Mouse (Mus musculus) mouse embryonic stem cell (cell line): Measurements from ENCODE around the gene Cog1.

Source experiments
- in situ Hi-C, 2 experiments: fragments of 300-500 bp; cut with MboI; formaldehyde crosslinking; loops; 1 replicate in 1 of 2; 3 replicates in 1 of 2; pipeline ENCODE4 v1.14.3; 2019 to 2020; ENCODE audit warnings: low sequenced_read_pairs in 2 of 2, low pct_unique_long_range_greater_than_20kb in 1 of 2, mixed read lengths in 1 of 2; ENCODE audit not compliant: unreplicated experiment in 1 of 2

The Cog1 gene

DNA sequence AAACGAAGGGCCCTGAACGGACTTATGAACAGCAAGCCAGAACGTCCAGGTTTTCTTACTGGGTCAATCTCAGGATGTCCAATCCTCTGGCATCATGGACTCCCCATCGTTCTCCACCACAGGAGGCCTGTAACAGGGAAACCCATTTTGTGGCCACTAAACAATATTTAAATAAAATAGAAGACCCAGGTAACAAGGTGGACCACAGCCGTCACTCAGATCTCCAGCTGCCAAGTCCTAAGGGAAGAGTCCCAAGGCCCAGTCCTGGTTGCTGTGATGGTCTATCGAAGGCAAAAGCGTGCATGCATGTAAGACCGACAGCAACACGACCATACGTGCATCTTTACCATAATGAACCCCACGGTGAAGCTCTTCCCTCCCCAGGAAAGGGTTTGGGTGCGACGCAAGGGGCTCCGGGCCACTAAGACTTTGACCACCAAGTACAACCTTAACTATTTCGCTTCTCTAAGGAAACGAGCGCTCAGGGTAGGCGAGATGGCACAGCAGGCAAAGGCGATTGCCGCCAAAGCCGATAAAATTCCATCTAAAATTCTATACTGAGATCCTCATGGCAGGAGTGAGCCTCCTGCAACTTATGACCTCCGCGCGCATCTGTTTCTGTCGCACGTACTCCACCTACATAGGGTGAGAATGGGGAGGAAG is at the start of gene Cog1:
Cog1 (plus strand) TSS at position 480 of the 663 bp plus-strand sequence.
- in situ Hi-C loops: loop anchor here (10.0 to 25.0 kb wide), 2 partner anchors 166 to 362 kb away; no protein-coding TSS in a partner anchor

DNA sequence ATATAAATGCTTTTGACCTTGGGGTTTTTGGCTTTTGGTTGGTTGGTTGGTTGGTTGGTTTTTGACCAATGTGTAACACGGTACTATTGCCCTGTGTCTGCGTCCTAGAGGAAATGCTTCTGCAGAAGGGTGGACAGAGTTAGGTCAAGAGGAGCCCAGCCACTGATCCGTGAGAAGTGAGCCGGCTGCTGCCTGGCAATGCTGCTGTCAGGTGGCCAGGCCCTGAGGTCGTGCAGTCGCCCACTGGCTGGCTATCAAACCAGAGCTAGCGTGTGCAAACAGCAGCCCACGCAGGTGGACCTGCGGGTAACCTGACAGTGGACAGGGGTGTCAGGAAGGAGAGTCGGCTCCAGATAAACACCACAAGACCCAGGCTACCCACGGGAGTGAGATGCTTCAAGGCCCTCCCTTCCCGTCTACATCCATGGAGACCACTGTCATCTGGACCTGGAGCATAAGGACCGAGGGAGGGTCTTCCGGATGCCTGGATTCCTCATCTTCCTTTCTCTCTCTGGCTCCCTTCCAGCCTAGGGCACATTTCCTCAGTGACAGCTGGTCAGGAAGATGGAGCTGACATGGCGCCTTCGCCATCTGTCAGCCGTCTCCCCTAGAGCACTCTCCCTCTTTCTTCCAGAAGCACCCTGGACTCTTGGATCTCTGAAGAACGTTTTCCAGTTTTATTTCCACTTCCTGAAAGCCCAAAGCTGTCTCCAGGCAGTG is 48.3 kb upstream of the Cog1 start:
- in situ Hi-C loops: loop anchor here (10.0 kb wide), 1 partner anchor 96 kb away; no protein-coding TSS in a partner anchor

DNA sequence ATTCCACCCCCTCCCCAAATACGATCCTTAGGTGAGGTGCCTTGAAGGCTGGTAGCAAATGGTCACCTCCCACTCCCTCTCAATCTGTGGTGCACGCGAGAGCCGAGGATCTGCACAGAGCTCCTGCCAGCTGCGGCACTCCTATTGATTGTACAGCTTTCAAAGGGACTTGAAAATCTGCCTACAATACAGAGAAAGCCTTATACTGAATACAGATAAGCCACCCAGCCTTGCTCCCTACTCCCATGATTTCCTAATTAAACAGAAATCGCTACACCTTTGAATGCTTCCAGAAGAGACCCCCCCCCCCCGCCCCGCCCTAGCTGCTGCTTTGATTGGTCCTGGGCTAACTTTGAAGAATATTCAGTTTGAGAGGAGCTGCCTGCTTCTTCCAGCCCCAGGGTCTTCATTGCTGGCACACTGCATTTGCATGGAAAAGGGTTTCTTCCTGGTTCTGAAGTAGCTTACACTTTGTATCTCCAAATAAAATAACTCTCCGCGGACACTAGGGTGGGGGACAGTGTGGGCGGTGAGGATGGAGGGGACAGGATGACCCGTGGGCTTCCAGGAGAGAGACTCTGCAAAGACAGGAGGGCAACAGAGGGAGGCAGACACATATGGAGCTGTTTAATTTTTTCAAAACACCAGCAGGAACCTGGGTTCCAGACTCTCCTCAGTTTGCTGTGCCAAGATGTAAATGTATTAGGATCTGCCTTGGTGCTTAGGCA is 47.2 kb upstream of the Cog1 start:
- in situ Hi-C loops: loop anchor here (10.0 kb wide), 1 partner anchor 97 kb away; no protein-coding TSS in a partner anchor

DNA sequence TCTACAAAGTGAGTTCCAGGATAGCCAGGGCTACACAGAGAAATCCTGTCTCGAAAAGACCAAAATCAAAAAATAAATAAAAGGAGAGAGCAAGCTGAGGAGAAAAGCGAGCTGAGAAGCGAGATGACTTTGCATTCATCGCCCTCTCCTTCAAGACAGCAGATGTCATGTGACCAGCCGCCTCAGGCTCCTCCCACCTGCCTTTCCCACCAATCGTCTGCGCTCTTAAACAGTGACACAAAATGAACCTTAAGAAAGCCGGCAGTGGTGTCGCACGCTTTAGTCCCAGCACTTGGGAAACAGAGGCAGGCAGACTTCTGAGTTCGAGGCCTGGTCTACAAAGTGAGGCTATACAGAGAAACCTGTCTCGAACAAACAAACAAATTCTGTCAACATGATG is 41.4 kb upstream of the Cog1 start:
- in situ Hi-C loops: loop anchor here (10.0 kb wide), 1 partner anchor 103 kb away; no protein-coding TSS in a partner anchor

DNA sequence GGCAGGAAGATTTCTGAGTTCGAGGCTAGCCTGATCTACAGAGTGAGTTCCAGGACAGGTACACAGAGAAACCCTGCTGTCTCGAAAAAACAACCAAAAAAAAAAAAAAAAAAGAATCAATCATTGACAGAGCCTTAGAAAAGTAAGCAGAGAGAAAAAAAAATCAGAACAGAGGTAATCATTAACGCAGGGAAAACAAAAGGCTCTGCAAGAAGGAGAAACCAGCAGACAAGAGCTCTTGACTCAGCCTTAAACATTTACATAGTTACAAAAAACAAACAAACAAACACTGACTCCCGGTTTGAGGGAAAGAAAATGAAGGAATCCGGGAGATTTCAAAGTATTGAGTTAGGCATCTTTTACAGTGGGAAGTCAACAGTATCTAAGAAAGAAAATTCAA is 39.4 kb upstream of the Cog1 start:
- in situ Hi-C loops: loop anchor here (10.0 kb wide), 1 partner anchor 105 kb away; no protein-coding TSS in a partner anchor

DNA sequence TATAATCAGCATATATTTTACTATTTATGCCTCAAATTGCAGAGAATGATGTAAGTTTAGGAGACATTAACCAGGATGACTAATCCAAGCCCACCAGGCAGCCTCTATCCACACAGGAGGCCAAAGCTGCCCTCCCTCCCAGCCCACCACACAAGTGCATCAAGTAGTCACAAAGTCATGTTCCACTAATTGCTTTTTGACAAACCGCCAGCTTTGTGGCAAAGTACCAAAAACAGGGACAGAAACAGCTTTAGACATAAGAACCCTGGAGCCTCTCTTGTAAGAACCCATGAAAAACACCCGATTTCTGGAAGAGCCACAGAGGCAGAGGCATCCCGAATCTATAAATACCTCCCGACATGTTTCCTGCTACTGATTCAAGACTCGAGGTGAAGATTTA is 38.7 kb upstream of the Cog1 start:
- in situ Hi-C loops: no loop called here

DNA sequence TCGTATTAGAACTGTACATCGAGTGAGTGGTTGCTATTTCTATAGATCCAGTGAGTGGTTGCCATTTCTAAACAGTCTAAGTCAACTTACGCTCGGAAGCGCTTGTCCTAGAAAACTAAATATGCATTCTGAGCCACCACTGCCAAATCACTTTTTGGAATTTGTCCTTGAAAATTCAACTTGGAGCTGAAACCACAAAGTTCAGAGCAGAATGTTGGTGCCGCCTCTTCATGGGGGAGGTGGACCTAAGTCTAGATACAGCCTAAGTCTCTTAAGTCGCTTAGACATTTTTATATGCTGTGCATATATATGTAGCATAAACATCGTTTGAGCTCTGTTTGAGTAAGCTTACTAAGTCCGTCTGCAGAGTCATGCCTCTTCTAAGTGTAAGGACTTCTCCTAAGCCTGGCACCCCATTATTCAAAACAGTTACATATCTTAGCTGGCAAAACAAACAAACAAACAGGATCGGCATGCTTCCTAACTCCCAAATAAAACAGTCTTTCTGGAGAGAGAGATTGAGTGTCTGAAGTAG is 37.8 kb upstream of the Cog1 start:
- in situ Hi-C loops: no loop called here

DNA sequence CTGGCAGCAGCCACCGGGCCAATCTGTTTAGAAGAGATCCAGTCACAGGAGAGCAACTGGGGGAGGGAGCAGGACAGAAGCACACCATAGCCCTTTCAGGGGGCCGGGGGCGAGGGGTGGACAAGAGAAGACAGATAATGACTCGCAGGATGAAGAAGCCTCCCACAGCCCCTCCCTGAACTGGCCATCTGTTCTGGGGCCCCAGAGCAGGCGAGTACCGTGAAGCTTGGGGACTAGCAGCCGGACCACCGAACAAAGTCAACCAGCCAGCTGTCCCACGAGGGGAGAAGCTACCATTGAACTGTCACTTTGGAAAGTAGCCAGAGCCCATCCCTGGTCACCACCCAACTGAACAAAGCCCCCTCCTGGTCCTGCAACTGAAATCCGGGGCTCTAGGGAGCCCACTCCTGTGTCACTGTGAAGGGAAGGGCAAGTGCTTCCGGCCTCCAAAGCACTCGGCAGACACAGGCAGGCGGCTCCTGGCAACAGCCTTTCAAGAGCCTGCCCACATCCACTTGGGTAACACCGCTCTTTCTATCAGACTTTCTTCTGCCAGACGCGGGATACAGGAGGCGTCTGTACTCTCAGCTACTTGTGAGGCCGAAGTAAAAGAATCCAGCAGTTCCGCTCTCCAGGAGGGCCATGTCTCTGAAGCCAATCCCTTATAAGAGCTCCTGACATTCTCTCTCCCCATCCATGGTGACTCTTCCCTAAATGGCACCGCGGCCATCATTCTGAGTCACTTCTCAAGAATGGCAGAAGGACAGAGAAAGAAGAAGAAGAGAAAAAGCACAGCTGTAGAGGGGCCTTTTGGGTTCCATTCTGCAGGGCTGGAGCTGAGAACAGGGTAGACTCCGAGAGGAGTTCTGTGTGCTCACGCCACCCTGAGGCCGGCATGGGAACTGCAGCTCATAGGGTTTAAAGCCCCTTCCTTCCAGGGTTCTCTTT is 37.0 kb upstream of the Cog1 start:
- in situ Hi-C loops: no loop called here

DNA sequence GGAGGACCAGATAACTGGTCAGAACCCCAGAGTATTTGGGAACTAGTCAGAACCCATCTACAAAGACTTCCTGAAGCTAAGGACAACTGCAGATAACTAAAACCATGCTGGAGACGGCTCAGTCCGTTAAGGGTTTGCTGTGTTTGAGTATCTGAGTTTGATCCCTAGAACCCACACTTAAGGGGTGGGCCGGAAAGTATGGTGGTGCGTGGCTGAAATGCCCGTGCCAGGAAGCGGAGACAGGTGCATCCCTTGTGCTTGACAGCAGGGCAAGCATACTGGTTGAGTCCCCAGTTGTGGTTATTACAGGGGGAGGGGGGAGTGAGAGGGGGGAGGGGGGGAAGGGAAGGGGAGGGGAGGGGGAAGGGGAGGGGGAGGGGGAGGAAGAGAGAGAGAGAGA is 34.5 kb upstream of the Cog1 start:
- in situ Hi-C loops: no loop called here

DNA sequence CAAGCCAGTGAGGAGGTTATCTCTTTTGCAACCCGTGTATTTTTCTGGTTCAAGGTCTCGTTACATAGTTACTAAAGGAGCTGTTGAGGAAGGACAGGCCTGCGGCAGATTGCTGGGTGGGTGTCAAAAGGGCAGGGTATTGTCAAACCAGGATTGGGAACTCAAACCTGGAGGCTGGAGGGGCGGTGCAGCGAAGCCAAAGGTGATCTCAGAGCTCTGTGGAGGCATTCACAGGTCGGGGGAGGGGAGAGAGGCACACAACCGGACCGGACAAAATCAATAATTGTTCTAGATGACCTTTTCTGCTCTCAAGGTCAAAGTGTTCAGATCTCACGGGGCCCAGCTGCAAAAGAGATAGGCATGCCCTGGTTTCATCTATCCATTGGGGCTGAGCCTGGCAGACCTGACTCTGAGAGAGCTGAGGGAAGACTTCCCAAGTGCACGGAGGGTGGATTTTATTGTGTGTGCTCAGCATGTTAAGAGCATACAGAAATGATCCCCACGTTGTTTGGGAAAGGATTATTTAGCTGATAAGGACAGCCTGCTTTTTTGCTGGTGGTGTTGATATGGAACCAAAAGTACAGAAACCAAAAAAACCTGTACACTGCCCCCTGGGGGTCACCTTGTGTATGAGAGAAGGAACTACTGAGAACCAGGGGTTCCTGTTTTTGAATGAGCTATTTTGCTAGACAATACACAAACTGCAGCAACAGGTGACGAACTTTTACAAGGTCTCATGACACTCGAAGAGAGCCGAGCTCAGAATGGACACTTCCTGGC is 31.6 kb upstream of the Cog1 start:
- in situ Hi-C loops: no loop called here

DNA sequence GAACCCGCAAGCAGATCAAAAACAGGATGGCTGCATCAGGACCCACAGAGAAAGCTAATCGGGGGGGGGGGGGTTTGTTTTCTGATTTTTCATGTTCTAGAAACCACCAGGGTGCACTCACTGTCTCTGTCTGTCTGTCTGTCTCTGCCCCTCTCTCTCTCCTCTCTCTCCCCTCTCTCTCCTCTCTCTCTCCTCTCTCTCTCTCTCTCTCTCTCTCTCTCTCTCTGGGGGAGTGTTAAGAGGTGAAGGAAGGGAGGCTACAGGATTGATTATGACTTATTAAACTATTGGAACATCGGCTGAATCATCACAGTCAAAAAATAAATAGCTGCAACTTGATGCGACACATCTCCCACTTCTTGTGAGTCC is 30.7 kb upstream of the Cog1 start:
- in situ Hi-C loops: no loop called here

DNA sequence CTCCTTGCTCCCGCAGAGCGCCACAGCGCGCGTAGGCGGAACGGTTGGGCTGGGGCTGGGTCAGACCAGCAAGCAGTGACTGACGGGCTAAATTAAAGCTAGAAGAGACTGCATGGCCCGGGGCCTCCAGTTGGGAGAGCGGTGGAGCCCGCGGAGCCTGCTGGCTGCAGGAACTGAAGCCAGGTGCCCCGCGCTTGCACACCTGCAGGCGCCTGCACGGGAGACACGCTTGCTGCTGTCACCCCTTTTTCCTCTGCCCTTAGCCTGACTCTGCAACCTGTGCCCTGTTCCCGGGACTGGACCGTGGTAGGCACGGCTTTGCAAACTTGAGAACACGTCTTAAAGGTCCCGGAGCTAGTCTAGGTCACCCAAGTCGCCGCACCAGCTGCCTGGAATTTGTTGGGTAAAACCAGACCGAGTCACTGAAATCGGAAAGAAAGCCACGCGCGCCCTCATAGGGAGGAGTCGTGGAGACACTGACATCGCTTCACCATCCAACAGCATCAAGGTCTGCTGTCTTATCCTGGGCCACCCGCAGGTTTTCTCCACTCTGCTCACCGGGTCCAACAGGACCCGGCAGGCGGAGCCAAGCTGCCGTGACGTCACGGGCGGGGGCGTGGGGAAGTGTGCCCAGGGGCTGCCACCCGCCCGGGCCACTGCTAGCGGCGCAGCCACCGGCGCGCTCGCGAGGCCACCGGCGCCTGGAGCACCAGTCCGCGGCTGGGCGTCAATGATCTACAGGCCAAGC is 30.1 kb upstream of the Cog1 start, which contains the start of gene Sstr2:
Sstr2 (plus strand) TSS at position 671 of the 748 bp plus-strand sequence.
- in situ Hi-C loops: no loop called here

DNA sequence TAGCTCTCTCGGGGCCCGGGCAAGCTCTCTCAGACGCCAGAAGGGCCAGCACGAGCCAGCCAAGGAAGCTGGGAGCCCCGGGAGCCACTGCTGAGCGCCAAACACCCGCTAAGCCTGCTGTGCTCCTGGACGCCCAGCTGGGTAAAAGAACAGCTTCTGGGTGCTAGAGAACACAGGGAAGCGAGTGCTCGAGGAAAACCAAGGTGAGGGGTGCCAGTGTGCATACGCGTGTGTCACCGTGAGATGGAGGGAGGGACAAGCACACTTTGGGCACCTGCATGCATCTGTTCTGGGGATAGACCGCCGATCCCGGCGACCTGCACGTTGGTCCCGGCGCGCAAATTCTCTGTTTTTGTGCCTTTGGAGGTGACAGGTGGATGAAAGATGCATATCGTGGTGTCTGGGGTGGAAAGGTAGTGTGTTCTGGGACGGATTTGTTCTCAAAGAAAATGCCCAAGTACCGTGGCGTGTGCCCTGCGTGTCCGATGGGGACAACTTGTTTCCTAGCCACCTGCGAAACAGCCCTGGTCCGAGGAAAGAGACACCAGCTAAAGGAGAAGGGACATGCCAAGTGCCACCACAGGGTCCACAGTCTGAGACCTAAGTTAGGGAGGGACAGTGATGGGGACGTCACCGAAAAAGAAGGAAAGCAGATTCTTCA is 29.4 kb upstream of the Cog1 start:
- in situ Hi-C loops: loop anchor here in 1 of 2 experiments (10.0 kb wide), 1 partner anchor 445 kb away; no protein-coding TSS in a partner anchor

DNA sequence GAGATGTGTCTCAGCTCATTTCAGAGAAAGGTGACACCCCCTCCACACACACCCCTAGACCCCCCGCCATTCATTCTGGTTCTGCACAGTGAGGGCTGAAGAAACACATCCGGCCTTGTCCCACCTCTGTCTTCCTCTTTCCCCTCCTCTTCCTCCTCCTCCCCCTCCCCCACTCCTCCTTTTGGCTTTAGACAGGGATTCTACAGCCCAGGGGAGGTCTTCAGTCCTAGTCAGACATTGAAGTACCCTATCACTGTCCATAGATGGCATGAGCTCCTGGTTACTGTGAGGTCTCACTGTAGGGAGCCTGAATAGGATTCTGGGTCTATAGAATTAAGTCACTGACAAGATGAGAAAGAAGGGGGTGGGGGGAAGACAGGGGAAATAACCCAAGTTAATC is 28.0 kb upstream of the Cog1 start:
- in situ Hi-C loops: loop anchor here in 1 of 2 experiments (10.0 kb wide), 1 partner anchor 446 kb away; no protein-coding TSS in a partner anchor

DNA sequence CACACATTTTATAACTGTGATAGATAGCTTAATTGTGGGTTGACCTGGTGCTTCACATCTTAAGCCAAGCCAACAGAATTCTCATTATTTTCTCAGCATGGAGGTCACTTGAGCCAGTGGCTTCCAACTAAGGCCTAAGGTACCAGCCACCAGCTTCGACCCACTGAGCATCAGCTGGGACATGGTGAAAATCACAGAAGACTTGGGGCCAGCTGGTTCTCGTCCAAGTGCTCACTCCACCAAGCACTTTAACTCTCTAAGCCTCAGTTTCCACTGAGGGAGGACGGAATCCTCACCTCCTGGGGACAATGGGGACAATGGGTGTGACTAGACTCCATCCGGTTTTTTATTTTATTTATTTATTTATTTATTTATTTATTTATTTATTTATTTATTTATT is 26.9 kb upstream of the Cog1 start:
- in situ Hi-C loops: loop anchor here in 1 of 2 experiments (10.0 kb wide), 1 partner anchor 447 kb away; no protein-coding TSS in a partner anchor

DNA sequence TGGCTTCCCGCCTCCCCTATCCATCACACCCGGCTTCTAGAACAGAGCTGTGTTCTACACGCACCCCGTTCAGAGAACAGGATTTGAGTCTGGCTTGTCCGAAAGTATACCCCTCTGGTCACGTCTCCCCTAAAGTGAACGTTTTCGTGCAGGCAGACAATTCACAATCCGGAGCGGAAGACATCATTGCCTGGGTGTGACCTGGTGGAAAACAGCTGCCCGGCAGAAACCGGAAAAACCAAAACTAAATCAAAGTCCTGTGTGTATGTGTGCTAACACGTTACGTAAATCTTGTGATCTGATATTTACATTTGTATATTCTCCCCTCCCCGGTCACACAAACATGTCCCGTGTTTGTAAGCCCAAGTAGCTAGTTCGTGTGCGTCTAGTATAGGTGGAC is 23.5 kb upstream of the Cog1 start:
- in situ Hi-C loops: loop anchor here (5.0 to 25.0 kb wide), 3 partner anchors 328 to 451 kb away; no protein-coding TSS in a partner anchor
